Mouse (Mus musculus) heart, embryonic 11.5 days (tissue): ENCODE measurements around the gene Fbxw4. TPM values are rescaled to one million over a fixed set of nuclear protein-coding genes. Genes with fewer than 3 reads are reported as not detected.

Experiments used
- ATAC-seq: fragments of 200-750 bp; cut with Nextera tagmentation; replicated peaks from 2 replicates; pipeline ENCODE4 v1.8.0; 2017; ENCODE audit warnings: moderate library complexity; ENCODE audit not compliant: insufficient number of reproducible peaks, low FRiP score, low TSS enrichment
- H3K27ac ChIP-seq: fragments of 300-500 bp; sonication (generic); 2 replicates; pipeline ENCODE4 v1.5.1; 2014; ENCODE audit warnings: mild to moderate bottlenecking, low read depth, low read length
- H3K27me3 ChIP-seq: fragments of 300-500 bp; sonication (generic); 2 replicates; pipeline ENCODE4 v1.6.1; 2014; ENCODE audit warnings: mild to moderate bottlenecking, low read length, mixed read lengths; ENCODE audit not compliant: control insufficient read depth, insufficient read depth
- H3K36me3 ChIP-seq: fragments of 300-500 bp; sonication (generic); 2 replicates; pipeline ENCODE4 v1.6.1; 2014; ENCODE audit warnings: mild to moderate bottlenecking, low read length, moderate library complexity, mixed read lengths; ENCODE audit not compliant: control insufficient read depth, insufficient read depth
- H3K4me1 ChIP-seq: fragments of 300-500 bp; sonication (generic); 2 replicates; pipeline ENCODE4 v1.6.1; 2014; ENCODE audit warnings: low read length; ENCODE audit not compliant: control insufficient read depth, insufficient read depth
- H3K4me2 ChIP-seq: fragments of 300-500 bp; sonication (generic); 2 replicates; pipeline ENCODE4 v1.6.1; 2014; ENCODE audit warnings: mild to moderate bottlenecking, moderate library complexity
- H3K4me3 ChIP-seq: fragments of 300-500 bp; sonication (generic); 2 replicates; pipeline ENCODE4 v1.5.1; 2014; ENCODE audit warnings: low read depth, low read length
- H3K9ac ChIP-seq: fragments of 300-500 bp; sonication (generic); 2 replicates; pipeline ENCODE4 v1.6.1; 2014; ENCODE audit warnings: mild to moderate bottlenecking, low read depth, low read length, moderate library complexity
- H3K9me3 ChIP-seq: fragments of 300-500 bp; sonication (generic); replicated peaks from 2 replicates; pipeline ENCODE4 v1.6.1; 2016; ENCODE audit warnings: low read length; ENCODE audit not compliant: control insufficient read depth
- WGBS: fragments of 180-500 bp; shearing (Covaris S2); extraction: QIAGEN DNeasy Blood & Tissue Kit; methylation state at CpG from one replicate; pipeline ENCODE4 v1.1.7; 2014; ENCODE audit not compliant: insufficient replicate concordance; 5-methylcytosine and 5-hydroxymethylcytosine counted together
- polyA plus RNA-seq: library from polyadenylated mRNA; unstranded; fragments of >200 nt; fragmentation: Nextera tagmentation; extraction: Ambion mirVana; gene quantifications from 2 replicates; pipeline ENCODE4 v1.2.1, GENCODE M21; 2014

Gene Fbxw4
- polyA plus RNA-seq, 1 experiment from 2014 or later = 4.2 TPM

DNA sequence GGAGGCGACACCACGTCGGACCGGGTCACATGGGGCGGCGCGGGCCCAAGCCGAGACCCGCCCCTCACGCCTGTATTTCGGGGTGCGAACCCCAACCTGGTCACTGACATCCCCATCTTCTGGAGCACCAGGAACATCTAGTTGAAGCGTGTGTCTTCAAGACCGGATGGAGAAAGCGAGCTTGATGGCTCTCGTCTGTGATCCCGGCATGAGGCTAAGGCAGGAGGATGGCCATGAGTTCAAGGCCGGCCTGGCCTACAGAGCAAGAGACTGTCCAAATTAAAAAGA lies 335 bp upstream of the Fbxw4 start:
- WGBS = 18% methylated on average over 18 of the region's 18 CpGs
- ATAC-seq = no peak

DNA sequence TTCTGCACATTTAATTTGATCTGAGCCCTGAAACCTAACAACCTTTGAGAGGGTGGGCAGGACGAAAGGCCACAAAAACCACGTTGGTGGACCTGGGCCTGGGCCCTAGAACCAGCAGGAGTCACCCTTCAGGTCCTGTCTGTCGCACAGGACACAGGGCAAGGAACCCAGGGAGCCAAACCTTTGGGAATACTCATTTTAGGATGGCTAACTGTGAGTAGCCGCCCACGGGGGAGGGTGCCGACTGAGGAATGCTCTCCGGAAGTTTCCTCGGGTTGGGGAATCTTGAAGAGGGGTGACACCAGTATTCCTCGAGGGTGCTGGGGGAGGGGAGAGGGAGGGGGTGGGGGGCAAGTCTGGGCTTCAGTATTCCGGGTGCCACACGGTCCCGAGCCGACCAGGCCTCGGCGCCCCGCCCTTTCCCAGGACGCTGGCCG lies 793 bp downstream of the Fbxw4 start:
- H3K27me3 ChIP-seq = no peaks in the 10 kb centered on the region
- H3K9ac ChIP-seq = peak overlapping the region; percentile 99
- peak overlapping the region; percentile 88 for H3K4me2 ChIP-seq
- peaks cover 28% of the 10 kb centered on the region for H3K4me1 ChIP-seq
- H3K27ac ChIP-seq = peak overlapping the region; percentile 95
- peak; percentile 44; the same call in 1 of the 2 replicates for ATAC-seq
- no peaks in the 10 kb centered on the region for H3K9me3 ChIP-seq
- peak overlapping the region; percentile 93 for H3K4me3 ChIP-seq
- no peaks in the 10 kb centered on the region for H3K36me3 ChIP-seq
- WGBS = 1% methylated on average over 18 of the region's 18 CpGs

More for the DNA sequence above, 335 bp upstream of the Fbxw4 start:
- Histone ChIP-seq H3K4me1 (peaks cover 27% of the 10 kb centered on the region), H3K4me3 (peak overlapping the region; percentile 93), H3K4me2 (peak overlapping the region; percentile 88), H3K9me3 (no peaks in the 10 kb centered on the region), H3K36me3 (no peaks in the 10 kb centered on the region), H3K9ac (peak overlapping the region; percentile 99), H3K27me3 (no peaks in the 10 kb centered on the region), H3K27ac (peak overlapping the region; percentile 95)

GRCm38 (mm10) chr19:45658556-45659268 lies 1.4 kb downstream of the Fbxw4 start:
- peak overlapping the region; percentile 95; the same call in 1 of the 2 replicates for H3K27ac ChIP-seq
- WGBS = 60% methylated on average over 10 of the region's 10 CpGs

GRCm38 (mm10) chr19:45657828-45658227 lies 2.3 kb downstream of the Fbxw4 start:
- Histone ChIP-seq H3K4me3 (no peak overlapping the region), H3K4me2 (no peak overlapping the region), H3K27me3 (no peaks in the 10 kb centered on the region), H3K9me3 (no peaks in the 10 kb centered on the region), H3K27ac (no peak overlapping the region), H3K36me3 (no peaks in the 10 kb centered on the region), H3K9ac (no peak overlapping the region), H3K4me1 (peaks cover 31% of the 10 kb centered on the region)
- no peak for ATAC-seq
- WGBS = 79% methylated on average over 1 of the region's 1 CpGs

More at GRCm38 (mm10) chr19:45658556-45659268, 1.4 kb downstream of the Fbxw4 start:
- Histone ChIP-seq H3K4me1 (peaks cover 28% of the 10 kb centered on the region), H3K36me3 (no peaks in the 10 kb centered on the region), H3K4me3 (peak overlapping the region; percentile 93), H3K4me2 (peak overlapping the region; percentile 88), H3K27me3 (no peaks in the 10 kb centered on the region), H3K9ac (peak overlapping the region; percentile 99), H3K9me3 (no peaks in the 10 kb centered on the region)
- ATAC-seq = no peak

- 57% methylated on average over 8 of the region's 8 CpGs for WGBS
- no peak overlapping the region for H3K4me3 ChIP-seq
- H3K27ac ChIP-seq = no peak overlapping the region
- no peak overlapping the region for H3K4me2 ChIP-seq
- no peaks in the 10 kb centered on the region for H3K27me3 ChIP-seq
- H3K9me3 ChIP-seq = no peaks in the 10 kb centered on the region
- no peak for ATAC-seq
- peaks cover 36% of the 10 kb centered on the region for H3K4me1 ChIP-seq
- H3K9ac ChIP-seq = no peak overlapping the region
- no peaks in the 10 kb centered on the region for H3K36me3 ChIP-seq
These were observed 3.1 kb downstream of the Fbxw4 start for GRCm38 (mm10) chr19:45656810-45657595.

GRCm38 (mm10) chr19:45655870-45656269 lies 4.2 kb downstream of the Fbxw4 start:
- Histone ChIP-seq H3K4me3 (no peak overlapping the region), H3K9ac (no peak overlapping the region), H3K27me3 (no peaks in the 10 kb centered on the region), H3K27ac (no peak overlapping the region), H3K9me3 (no peaks in the 10 kb centered on the region), H3K4me1 (peaks cover 35% of the 10 kb centered on the region), H3K36me3 (no peaks in the 10 kb centered on the region), H3K4me2 (no peak overlapping the region)
- 65% methylated on average over 8 of the region's 8 CpGs for WGBS
- ATAC-seq = no peak

DNA sequence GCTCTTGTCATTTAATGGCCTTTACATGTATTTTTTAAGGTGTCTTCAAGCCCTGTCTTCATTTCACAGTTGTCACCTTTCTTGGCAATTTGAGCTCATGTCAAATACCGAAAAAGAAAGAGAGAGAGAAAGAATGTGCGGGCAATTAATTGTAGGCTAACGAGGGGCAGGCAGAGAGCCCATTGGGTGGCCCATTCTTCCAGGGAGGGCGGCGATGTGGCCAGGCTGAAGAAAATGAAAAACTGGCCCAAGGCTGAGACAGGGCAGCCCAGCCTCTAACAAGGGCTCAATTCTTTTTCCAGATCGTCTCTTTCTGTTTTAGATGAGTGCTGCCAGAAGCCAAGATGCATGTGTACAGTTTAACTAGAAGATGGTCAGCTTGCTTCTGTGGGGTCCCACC lies 6.1 kb downstream of the Fbxw4 start:
- WGBS = 80% methylated on average over 6 of the region's 6 CpGs

GRCm38 (mm10) chr19:45652286-45652988 lies 7.7 kb downstream of the Fbxw4 start:
- ATAC-seq = no peak
- H3K4me2 ChIP-seq = no peak overlapping the region
- H3K9ac ChIP-seq = no peak overlapping the region
- no peaks in the 10 kb centered on the region for H3K9me3 ChIP-seq
- H3K36me3 ChIP-seq = no peaks in the 10 kb centered on the region
- no peak overlapping the region for H3K27ac ChIP-seq
- H3K4me1 ChIP-seq = peaks cover 23% of the 10 kb centered on the region
- 53% methylated on average over 15 of the region's 15 CpGs for WGBS
- H3K27me3 ChIP-seq = no peaks in the 10 kb centered on the region
- no peak overlapping the region for H3K4me3 ChIP-seq

More for the DNA sequence above, 6.1 kb downstream of the Fbxw4 start:
- Histone ChIP-seq H3K27ac (no peak overlapping the region), H3K9ac (no peak overlapping the region), H3K9me3 (no peaks in the 10 kb centered on the region), H3K4me3 (no peak overlapping the region), H3K4me1 (peaks cover 27% of the 10 kb centered on the region), H3K4me2 (no peak overlapping the region), H3K36me3 (no peaks in the 10 kb centered on the region), H3K27me3 (no peaks in the 10 kb centered on the region)
- no peak for ATAC-seq
